Mouse (Mus musculus) spleen, adult 2 months (tissue): ENCODE measurements around the gene Skint6. TPM values are rescaled to one million over a fixed set of nuclear protein-coding genes. Genes with fewer than 3 reads are reported as not detected.

Source experiments
- DNase-seq, 2 experiments: peaks; one replicate each; pipeline versions ENCODE4 v3.0.0 to v3.0.0-alpha.2; 2012 to 2021; ENCODE audit warnings: low spot score in 2 of 2, low read depth in 1 of 2
- H3K27ac ChIP-seq: fragments of 200-500 bp; 2 replicates; pipeline ENCODE4 v1.5.1; 2012; ENCODE audit warnings: low read length, inconsistent platforms; ENCODE audit not compliant: insufficient read depth
- H3K27me3 ChIP-seq: fragments of 200-500 bp; 2 replicates; pipeline ENCODE4 v1.6.1; 2012; ENCODE audit warnings: mild to moderate bottlenecking, moderate library complexity, low read length, inconsistent platforms; ENCODE audit not compliant: control insufficient read depth, insufficient read depth
- H3K36me3 ChIP-seq: fragments of 200-500 bp; 2 replicates; pipeline ENCODE4 v1.6.1; 2012; ENCODE audit warnings: mild to moderate bottlenecking, low read length, inconsistent platforms; ENCODE audit not compliant: control insufficient read depth, insufficient read depth
- H3K4me1 ChIP-seq: fragments of 200-500 bp; 2 replicates; pipeline ENCODE4 v1.6.1; 2011; ENCODE audit warnings: inconsistent platforms; ENCODE audit not compliant: control insufficient read depth, insufficient read depth, insufficient read length
- H3K4me3 ChIP-seq: fragments of 200-500 bp; 2 replicates; pipeline ENCODE4 v1.5.1; 2011; ENCODE audit warnings: mild to moderate bottlenecking, inconsistent platforms; ENCODE audit not compliant: insufficient read depth, insufficient read length; ENCODE audit errors: extremely low read depth
- CTCF ChIP-seq: fragments of 200-500 bp; IDR thresholded peaks from 2 replicates; pipeline ENCODE4 v1.5.1; 2011; ENCODE audit warnings: mild to moderate bottlenecking, inconsistent platforms; ENCODE audit not compliant: insufficient read depth, insufficient read length, insufficient replicate concordance; ENCODE audit errors: extremely low read depth
- POLR2A ChIP-seq: fragments of 200-500 bp; IDR thresholded peaks from 2 replicates; pipeline ENCODE4 v1.6.1; 2011; ENCODE audit warnings: low read depth, low read length, inconsistent platforms
- WGBS: fragments of 180-500 bp; shearing (Covaris S2); methylation state at CpG from one replicate; pipeline ENCODE4 v1.1.7; 2018; 5-methylcytosine and 5-hydroxymethylcytosine counted together
- polyA plus RNA-seq: library from polyadenylated mRNA; depleted of rRNA; stranded (reverse); fragments of >200 nt; gene quantifications from 2 replicates; pipeline ENCODE4 v1.2.3, GENCODE M21; 2012

The Skint6 gene
- polyA plus RNA-seq, 1 experiment = not detected

- DNase-seq = no peak
- WGBS = 0% methylated on average over 1 of the region's 1 CpGs
These were observed 496.1 kb downstream of the Skint6 start for GRCm38 (mm10) chr4:112790646-112791045.

GRCm38 (mm10) chr4:112774766-112775165 lies 512.0 kb downstream of the Skint6 start, which contains the start of gene Skint10:
Gene Skint10, minus strand, starts transcription at chr4:112774866.
- H3K4me1 ChIP-seq = no peaks in the 10 kb centered on the region
- TF ChIP-seq CTCF (no peak), POLR2A (no peak)

More at GRCm38 (mm10) chr4:112790646-112791045, 496.1 kb downstream of the Skint6 start:
- Histone ChIP-seq H3K36me3 (no peaks in the 10 kb centered on the region), H3K4me1 (no peaks in the 10 kb centered on the region), H3K4me3 (no peak overlapping the region), H3K27ac (no peak overlapping the region), H3K27me3 (no peaks in the 10 kb centered on the region)
- TF ChIP-seq CTCF = no peak
- TF ChIP-seq POLR2A = no peak

More at GRCm38 (mm10) chr4:112774766-112775165, 512.0 kb downstream of the Skint6 start, which contains the start of gene Skint10:
- Histone ChIP-seq H3K27ac (no peak within 1 kb of the TSS), H3K27me3 (no peaks in the 10 kb centered on the region), H3K36me3 (no peaks in the 10 kb centered on the region), H3K4me3 (no peak within 1 kb of the TSS)
- DNase-seq = no peak
- 78% methylated on average over 1 of the region's 1 CpGs for WGBS
